Mouse (Mus musculus): ENCODE data around the gene Slc39a11. TPM values are rescaled to one million over a fixed set of nuclear protein-coding genes. Genes with fewer than 3 reads are reported as not detected.

The Slc39a11 gene
- total RNA-seq, 2 experiments from 2014 or later: 23.5 to 26.1 TPM

GRCm38 (mm10) chr11:113553605-113554004 lies 96.3 kb downstream of the Slc39a11 start:
- intact Hi-C loops (cut with DNase I): no loop called here

GRCm38 (mm10) chr11:113552539-113552938 lies 97.3 kb downstream of the Slc39a11 start:
- intact Hi-C loops (cut with DNase I): no loop called here
- no peak for DNase-seq

More at GRCm38 (mm10) chr11:113553605-113554004, 96.3 kb downstream of the Slc39a11 start:
- DNase-seq: no peak

- DNase-seq: no peak
- intact Hi-C loops (cut with DNase I): no loop called here
Observed at GRCm38 (mm10) chr11:113546217-113546877, 103.5 kb downstream of the Slc39a11 start.

- DNase-seq: no peak
- intact Hi-C loops (cut with DNase I): no loop called here
Observed at GRCm38 (mm10) chr11:113544017-113544640, 105.8 kb downstream of the Slc39a11 start.

GRCm38 (mm10) chr11:113541073-113541472 lies 108.8 kb downstream of the Slc39a11 start:
- DNase-seq: no peak
- intact Hi-C loops (cut with DNase I): no loop called here

GRCm38 (mm10) chr11:113539502-113540209 lies 110.2 kb downstream of the Slc39a11 start:
- peak; percentile 99 for DNase-seq
- intact Hi-C loops (cut with DNase I): no loop called here

GRCm38 (mm10) chr11:113539079-113539478 lies 110.8 kb downstream of the Slc39a11 start:
- DNase-seq: no peak
- intact Hi-C loops (cut with DNase I): no loop called here

GRCm38 (mm10) chr11:113538406-113538917 lies 111.4 kb downstream of the Slc39a11 start:
- intact Hi-C loops (cut with DNase I): no loop called here
- no peak for DNase-seq

GRCm38 (mm10) chr11:113537715-113538114 lies 112.2 kb downstream of the Slc39a11 start:
- no peak for DNase-seq
- intact Hi-C loops (cut with DNase I): no loop called here

GRCm38 (mm10) chr11:113537199-113537586 lies 112.7 kb downstream of the Slc39a11 start:
- intact Hi-C loops (cut with DNase I): no loop called here
- no peak for DNase-seq

- intact Hi-C loops (cut with DNase I): no loop called here
- no peak for DNase-seq
Observed at GRCm38 (mm10) chr11:113536308-113537198, 113.3 kb downstream of the Slc39a11 start.

- DNase-seq: no peak
- intact Hi-C loops (cut with DNase I): no loop called here
Observed at GRCm38 (mm10) chr11:113534341-113534740, 115.5 kb downstream of the Slc39a11 start.

- DNase-seq: no peak
- intact Hi-C loops (cut with DNase I): no loop called here
Observed at GRCm38 (mm10) chr11:113533931-113534330, 115.9 kb downstream of the Slc39a11 start.

GRCm38 (mm10) chr11:113528391-113528790 lies 121.5 kb downstream of the Slc39a11 start:
- intact Hi-C loops (cut with DNase I): no loop called here
- DNase-seq: peak; percentile 39

GRCm38 (mm10) chr11:113525731-113526130 lies 124.1 kb downstream of the Slc39a11 start:
- peak; percentile 41 for DNase-seq

GRCm38 (mm10) chr11:113522726-113523125 lies 127.2 kb downstream of the Slc39a11 start:
- intact Hi-C loops (cut with DNase I): no loop called here
- DNase-seq: peak; percentile 76

More at GRCm38 (mm10) chr11:113525731-113526130, 124.1 kb downstream of the Slc39a11 start:
- intact Hi-C loops (cut with DNase I): no loop called here

- intact Hi-C loops (cut with DNase I): no loop called here
- peak; percentile 74 for DNase-seq
Observed at GRCm38 (mm10) chr11:113521469-113522190, 128.2 kb downstream of the Slc39a11 start.

- DNase-seq: peak; percentile 31
- intact Hi-C loops (cut with DNase I): no loop called here
Observed at GRCm38 (mm10) chr11:113520851-113521461, 128.9 kb downstream of the Slc39a11 start.

GRCm38 (mm10) chr11:113520373-113520772 lies 129.5 kb downstream of the Slc39a11 start:
- DNase-seq: peak; percentile 45
- intact Hi-C loops (cut with DNase I): no loop called here

All from left cerebral cortex, postnatal 4 days (tissue).